Mouse (Mus musculus) spleen, adult 2 months (tissue): Measurements from ENCODE around the gene Tmem245.

Experiments
- CTCF ChIP-seq: fragments of 200-500 bp; IDR thresholded peaks from 2 replicates; pipeline ENCODE4 v1.5.1; 2011; ENCODE audit warnings: mild to moderate bottlenecking, inconsistent platforms; ENCODE audit not compliant: insufficient read depth, insufficient read length, insufficient replicate concordance; ENCODE audit errors: extremely low read depth
- POLR2A ChIP-seq: fragments of 200-500 bp; IDR thresholded peaks from 2 replicates; pipeline ENCODE4 v1.6.1; 2011; ENCODE audit warnings: low read depth, low read length, inconsistent platforms

GRCm38 (mm10) chr4:56907671-56908070 is 39.6 kb downstream of the Tmem245 start:
- TF ChIP-seq CTCF (no peak), POLR2A (no peak)
